Mouse (Mus musculus): ENCODE results near the gene Sox2.

Gene Sox2

DNA sequence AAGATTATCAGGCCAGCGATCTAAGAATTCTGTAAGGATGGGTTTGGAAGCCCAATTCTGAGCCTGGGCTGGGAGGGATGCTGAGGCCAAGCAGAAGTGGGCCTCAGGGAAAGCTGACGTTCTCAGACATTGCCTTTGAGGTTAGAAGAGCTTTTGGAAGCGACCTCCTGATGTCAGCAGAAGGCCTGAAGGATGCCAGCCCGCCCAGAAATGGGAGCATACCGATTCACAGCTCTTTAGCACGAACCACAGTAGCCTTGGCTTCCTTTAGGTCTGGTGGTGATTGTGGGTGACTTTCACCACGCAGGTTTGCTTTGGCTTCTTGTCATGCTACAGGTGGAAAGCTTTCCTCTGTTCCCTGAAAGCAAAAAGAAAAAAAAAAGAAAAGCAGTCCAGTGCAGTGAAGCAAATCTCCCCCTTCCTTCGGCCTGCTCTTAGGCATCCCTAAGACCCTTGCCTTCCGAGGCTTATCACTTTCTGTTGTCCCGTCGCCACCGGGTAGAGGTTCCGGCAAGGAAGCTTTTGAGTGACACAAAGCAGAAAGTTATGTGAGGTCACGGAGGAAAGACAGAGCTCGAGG lies 6.6 kb upstream of the Sox2 start:
- DNase-seq (ENCODE audit: low spot score in 2 of 2) = no peak

DNA sequence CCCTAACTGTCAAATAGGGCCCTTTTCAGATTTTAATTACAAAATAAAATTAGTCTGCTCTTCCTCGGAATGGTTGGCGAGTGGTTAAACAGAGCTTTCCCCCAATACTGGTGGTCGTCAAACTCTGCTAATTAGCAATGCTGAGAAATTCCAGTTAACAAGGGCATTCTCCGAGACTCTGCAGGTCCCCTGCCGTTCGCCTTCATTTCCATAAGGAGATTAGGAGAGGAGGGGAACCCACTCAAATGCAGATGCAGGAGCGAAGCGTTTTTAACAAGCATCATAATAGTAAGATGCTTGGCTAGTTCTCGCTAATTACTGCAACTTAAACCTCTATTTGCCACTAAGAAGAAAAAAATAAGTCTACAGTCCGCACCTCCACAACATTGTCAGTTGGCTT lies 4.0 kb upstream of the Sox2 start:
- no peak for DNase-seq (ENCODE audit: low spot score in 2 of 2)

DNA sequence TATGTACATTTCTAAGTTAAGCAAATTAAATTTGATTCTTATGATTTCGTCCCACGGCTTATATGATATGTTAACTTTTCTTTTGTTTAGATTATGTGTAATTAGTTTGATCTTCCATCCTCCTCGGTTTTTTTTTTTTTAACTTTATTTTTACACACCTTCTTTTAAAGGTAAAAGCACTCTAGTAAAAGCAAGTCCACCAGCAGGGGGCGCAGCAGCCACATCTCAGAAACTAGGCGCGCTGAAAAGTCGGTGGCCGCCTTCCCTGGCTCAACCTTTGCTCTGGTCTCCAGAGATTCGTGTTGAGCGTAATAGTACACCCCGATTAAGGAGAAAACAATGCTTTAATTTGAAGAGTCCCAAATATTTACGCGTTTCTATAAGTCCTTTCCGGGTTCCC lies 2.5 kb upstream of the Sox2 start:
- peak in 1 of 2 experiments; percentile 18 for DNase-seq (ENCODE audit: low spot score in 2 of 2)

DNA sequence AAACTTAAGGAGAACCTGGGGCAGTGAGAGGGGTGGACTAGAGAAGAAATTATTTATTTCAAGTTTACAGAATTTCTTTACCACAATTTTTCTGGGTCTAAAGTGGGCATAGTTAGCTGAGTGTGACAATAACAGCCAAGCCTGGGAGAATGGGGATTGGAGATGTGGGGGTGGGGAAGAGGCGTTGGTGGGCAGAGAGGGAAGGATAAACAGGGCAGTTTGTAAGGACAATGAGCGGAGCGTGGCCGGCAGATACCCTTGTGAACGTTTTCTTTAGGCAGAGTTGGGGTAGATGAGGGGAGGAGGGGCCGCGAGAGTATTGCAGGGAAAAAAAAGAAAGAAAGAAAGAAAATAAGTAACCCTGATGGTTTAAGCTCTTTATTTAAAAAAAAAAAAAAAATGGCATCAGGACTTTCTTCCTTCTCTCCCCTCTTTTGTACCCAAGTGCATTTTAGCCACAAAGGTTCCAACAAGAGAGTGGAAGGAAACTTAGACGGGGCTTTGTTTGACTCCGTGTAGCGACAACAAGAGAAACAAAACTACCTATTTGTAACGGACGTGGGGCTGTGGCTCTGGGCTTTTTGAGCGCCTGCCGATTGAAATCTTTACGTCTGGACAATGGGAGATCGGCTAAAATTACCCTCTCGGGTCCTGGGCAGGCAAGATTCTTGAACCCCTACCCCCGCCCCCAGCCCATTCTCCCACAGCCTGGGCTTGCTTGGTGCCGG lies 1.9 kb upstream of the Sox2 start:
- no peak for DNase-seq (ENCODE audit: low spot score in 2 of 2)

DNA sequence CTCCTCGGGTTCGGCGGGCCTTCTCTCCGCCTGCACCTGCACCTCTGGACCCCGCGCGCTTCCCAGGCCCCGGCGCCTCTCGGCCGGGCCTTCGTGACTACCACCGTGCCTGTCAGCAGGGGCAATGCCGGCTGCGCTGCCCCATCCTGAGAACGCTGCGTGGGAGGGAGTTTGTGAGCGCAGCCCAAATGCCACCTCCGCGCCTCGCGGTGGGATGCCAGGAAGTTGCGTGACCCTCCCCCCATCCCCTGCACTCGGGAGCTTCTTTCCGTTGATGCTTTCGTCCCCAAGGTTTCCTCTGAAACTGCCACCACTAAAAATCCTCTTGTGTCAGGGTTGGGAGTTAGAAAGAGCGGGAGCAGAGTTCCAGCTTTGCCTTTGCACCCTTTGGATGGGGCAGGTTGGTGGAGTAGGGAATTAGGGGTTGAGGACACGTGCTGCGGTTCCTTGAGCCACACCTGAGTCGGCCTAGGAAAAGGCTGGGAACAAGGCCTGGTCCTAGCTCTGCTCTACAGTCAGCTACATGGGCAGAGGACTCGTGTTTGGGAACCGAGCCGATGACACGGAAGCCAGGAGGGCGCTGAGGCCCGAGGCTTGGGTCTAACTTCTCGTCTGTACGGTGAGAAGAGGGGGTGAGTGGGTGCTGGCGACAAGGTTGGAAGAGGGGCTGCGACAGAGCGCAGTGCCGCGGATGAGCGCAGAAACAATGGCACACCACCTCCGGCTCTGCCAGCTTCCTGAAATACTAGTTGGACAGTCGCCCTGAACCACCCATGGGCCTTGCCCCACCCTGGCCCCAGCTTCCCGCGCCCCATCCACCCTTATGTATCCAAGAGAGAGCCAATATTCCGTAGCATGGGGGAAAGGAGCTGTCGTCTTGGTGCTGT lies 1.1 kb upstream of the Sox2 start:
- DNase-seq (ENCODE audit: low spot score in 2 of 2) = no peak

DNA sequence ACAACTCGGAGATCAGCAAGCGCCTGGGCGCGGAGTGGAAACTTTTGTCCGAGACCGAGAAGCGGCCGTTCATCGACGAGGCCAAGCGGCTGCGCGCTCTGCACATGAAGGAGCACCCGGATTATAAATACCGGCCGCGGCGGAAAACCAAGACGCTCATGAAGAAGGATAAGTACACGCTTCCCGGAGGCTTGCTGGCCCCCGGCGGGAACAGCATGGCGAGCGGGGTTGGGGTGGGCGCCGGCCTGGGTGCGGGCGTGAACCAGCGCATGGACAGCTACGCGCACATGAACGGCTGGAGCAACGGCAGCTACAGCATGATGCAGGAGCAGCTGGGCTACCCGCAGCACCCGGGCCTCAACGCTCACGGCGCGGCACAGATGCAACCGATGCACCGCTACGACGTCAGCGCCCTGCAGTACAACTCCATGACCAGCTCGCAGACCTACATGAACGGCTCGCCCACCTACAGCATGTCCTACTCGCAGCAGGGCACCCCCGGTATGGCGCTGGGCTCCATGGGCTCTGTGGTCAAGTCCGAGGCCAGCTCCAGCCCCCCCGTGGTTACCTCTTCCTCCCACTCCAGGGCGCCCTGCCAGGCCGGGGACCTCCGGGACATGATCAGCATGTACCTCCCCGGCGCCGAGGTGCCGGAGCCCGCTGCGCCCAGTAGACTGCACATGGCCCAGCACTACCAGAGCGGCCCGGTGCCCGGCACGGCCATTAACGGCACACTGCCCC lies 586 bp downstream of the Sox2 start:
- no peak for DNase-seq (ENCODE audit: low spot score in 2 of 2)

DNA sequence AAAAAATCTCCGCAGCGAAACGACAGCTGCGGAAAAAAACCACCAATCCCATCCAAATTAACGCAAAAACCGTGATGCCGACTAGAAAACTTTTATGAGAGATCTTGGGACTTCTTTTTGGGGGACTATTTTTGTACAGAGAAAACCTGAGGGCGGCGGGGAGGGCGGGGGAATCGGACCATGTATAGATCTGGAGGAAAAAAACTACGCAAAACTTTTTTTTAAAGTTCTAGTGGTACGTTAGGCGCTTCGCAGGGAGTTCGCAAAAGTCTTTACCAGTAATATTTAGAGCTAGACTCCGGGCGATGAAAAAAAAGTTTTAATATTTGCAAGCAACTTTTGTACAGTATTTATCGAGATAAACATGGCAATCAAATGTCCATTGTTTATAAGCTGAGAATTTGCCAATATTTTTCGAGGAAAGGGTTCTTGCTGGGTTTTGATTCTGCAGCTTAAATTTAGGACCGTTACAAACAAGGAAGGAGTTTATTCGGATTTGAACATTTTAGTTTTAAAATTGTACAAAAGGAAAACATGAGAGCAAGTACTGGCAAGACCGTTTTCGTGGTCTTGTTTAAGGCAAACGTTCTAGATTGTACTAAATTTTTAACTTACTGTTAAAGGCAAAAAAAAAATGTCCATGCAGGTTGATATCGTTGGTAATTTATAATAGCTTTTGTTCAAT lies 1.4 kb downstream of the Sox2 start:
- no peak for DNase-seq (ENCODE audit: low spot score in 2 of 2)

DNA sequence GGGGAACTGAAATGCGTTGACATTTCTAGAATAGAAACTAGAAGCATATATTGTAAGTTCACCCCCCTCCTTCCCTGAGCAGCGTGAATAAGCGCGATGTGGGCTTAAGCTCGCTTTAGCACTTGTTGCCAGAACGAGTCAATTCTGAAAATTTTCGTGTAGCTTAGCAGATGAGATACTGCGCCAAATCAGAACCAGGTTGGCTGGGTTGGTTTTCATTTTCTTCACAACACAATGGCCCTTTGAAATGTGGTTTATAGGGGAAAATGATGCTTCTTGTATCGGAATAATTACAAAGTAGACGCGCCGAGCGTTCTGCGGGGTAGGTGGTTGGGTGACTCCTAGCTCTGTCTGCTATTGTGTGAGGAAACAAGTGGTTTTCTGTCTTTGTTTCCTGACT lies 2.4 kb downstream of the Sox2 start:
- DNase-seq (ENCODE audit: low spot score in 2 of 2) = no peak

DNA sequence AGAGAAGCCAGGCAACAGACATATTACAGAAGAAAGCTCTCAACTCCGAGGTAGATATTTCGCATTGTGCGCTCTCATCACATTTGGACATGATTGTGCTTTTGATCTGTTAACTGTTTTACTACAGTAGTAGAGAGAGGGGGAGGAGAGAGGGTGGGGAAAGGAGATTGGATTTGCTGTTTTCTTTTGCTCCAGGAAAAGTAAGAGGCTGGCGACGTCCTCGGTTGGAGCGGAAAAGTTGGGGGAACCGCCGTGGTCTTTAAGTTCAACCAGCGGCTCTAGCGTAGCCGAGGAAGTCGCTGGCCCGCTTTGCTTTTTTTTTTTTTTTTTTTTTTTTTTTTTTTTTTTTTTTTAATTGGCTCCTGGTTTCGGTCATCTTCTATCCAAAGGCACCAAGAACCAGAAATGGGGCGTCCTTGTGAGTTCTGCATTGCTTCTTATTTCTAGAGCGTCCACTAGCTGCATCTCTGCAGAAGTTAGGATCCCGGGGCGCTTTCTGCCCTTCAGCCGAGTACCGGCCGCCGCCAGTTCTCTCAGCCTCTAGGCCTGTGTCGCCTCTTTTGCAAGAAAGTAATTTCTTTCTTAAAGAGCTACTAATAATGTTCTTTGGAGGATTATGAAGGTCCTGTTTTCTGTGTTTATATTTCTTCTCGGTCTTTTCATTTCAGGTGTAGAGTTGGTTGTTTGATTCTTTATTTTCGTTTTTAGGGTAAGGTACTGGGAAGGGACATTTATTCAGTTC lies 3.2 kb downstream of the Sox2 start:
- DNase-seq (ENCODE audit: low spot score in 2 of 2) = no peak

DNA sequence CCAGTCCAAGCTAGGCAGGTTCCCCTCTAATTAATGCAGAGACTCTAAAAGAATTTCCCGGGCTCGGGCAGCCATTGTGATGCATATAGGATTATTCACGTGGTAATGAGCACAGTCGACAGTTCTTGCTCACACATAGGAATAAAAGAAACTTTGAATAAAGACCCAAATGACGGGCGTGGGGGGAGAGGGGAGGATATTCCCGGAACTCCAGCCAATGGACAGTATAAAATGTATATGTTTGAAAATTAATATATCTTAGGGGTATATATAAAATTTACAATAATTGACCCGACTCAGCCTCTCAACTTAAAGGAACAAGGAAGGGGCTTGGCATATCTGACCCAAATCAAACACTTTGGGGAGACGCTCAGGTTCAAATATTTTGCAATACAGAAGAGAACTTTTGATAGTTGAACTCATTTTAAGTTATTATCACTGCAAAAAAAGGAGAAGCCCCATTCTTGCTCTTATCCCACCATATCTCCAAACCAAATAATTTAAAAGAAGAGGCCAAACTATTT lies 3.8 kb downstream of the Sox2 start:
- no peak for DNase-seq (ENCODE audit: low spot score in 2 of 2)

DNA sequence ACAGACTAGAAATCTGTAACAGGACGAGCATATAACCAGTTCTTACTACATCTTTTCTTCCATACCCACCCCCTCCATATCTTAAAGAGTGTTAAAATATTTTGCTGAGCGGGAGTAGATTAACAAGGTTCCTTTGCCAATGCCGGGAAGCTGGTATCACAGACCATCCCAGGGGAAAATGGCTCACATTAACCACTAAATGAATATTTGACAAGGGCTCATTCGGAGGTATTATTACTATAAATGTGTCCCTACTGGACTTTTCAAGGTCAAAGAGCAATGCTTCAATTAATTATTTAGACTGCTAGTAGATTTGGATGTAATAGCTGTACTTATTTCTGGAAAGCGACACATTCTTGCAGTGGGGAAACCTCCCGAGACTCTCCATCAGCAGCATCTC lies 4.6 kb downstream of the Sox2 start:
- no peak for DNase-seq (ENCODE audit: low spot score in 2 of 2)

DNA sequence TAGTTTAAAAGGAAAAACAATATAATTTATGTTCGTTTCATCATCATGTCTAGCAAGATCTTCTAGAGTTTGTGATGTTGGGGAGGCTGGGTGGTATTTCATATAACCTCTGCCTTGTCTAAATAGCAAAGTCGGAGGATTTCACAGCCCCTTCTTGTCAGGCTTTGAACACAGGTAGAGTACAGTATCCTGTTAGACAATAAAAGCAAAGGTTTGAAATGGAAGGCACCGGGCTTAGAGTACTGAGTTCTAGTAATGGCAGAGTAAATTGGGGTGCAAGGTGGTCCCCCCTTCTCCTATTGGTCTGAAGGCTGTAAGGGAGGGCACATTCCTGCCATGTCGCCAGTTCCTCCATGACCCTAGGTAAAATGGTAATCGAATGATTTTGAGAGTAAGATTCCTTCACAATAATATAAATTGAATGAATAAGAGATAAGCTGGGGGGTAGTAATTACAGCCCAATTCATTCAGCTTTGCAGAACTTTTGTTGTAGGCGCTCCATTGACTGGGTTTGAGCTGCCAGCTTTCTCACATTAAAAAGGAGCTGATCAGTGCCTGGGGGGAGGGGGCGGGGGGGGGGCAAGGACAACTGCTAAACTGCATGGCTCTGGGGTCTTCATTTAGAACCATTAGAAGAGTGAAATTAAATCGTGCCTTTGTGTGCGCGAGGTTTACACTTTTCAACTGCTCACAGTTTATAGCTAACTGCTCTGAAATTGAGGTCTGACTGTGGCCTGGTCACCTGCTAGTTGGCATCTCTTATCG lies 5.3 kb downstream of the Sox2 start:
- DNase-seq (ENCODE audit: low spot score in 2 of 2) = no peak

DNA sequence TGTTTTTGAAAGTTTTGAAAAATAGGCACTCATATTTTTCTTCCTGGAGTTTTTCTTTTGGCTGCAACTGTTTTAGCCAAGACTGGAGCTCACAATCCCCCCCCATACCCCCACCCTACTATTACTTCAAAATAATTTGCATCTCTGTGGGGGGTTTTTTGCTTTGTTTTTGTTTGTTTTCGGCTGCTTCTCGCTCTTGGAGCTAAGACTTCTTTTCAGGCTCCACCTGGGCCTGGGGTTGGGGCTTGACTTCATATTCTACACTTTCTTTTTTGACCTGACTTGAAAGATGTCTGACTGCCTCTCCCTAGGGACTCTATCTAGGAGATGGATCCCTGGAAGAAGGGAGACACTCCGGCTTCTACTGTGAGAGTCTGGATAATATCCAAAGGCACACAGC lies 5.9 kb downstream of the Sox2 start:
- DNase-seq (ENCODE audit: low spot score in 2 of 2) = no peak

DNA sequence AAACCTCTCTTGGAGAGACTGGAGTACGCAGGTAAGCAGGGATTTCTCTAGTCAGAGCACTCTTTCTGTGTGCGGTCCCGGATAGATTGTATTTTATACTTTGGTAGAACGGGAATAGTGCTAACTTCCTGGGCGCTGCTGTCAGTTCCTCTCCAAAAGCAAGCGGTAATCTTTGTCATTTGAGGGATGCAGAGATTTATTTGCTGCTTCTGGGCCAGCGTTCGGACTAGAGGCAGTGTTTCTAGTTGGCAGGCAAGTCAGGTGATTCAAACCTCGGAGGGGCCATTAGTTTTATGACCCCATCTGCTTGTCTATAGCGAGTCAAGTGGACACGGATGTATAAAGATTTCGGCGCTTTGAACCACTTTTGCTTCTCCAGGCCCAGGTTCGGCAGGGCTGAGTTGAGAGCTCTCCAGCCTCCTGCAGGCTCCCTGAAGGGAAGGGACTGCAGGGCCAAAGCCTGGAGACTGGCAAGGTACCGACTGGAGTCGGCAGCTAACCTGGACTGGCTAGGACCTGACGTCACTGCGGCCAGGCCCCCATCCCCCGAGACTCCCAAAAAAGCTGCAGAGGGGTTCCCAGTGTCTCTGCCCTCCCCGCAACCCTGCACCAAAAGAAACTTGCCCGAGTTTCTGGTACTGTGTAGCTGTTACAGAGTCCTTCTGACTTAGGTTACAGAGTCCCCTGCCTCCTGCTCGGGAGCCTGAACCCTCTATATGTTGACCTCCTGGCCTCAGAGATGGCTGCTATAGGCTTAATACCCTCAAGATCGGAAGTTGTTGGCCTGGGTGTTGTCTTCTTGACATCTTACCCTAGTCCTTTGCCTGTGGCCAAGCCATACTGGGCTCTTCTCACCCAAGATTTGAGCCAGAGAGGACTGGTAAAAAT lies 6.9 kb downstream of the Sox2 start:
- DNase-seq (ENCODE audit: low spot score in 2 of 2) = no peak

DNA sequence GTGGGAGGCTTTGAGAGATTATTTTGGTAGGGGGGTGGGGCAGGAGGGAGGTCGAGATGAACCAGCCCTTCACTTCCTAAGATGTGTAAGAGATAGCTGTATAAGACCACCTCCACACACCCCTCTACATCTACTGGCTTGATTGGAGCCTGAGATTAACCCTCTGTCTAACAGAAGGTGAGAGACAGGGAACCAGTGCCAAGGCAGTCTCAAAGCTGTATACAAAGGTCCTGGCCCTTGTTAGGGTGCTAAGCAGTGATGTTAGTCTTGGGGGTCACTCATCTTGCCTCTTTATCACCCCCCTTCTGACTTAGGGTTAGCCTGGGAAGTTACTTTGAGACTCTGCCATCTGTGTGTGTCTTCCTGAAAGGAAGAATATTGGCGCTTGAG lies 7.5 kb downstream of the Sox2 start:
- no peak for DNase-seq (ENCODE audit: low spot score in 2 of 2)

DNA sequence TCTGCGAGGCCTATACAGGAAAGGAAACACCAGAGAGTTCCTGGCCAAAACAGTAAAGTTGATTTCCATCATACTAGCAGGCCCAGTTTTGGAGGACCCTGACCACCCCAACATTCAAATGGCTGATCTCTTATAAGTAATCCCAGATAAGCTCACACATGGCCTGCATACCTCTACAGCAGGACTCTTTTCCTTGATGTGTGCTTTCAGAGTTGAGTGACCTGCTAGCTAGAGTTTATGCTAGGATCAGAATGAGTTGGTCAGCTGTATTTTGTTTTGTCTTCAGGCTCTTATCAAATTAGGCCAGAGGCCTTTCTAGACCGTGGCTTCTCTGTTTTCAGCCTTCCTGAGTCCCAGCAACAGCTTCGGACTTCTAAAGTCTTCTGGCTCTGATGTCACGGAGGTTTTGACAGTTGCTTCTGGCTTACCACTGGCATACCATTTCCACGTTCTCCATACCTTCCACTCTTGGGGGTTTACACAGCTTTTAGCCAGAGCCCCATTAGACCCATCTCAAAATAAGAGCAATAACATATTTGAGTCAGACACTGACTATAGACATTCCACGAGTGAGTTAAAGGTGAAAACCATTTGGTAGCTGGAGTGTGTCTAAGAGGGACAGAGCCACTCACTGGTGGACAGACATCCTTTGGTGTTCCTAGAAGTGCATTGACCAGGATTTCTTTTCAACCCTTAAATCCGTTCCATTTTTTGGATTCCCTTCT lies 8.2 kb downstream of the Sox2 start:
- DNase-seq (ENCODE audit: low spot score in 2 of 2) = no peak

DNA sequence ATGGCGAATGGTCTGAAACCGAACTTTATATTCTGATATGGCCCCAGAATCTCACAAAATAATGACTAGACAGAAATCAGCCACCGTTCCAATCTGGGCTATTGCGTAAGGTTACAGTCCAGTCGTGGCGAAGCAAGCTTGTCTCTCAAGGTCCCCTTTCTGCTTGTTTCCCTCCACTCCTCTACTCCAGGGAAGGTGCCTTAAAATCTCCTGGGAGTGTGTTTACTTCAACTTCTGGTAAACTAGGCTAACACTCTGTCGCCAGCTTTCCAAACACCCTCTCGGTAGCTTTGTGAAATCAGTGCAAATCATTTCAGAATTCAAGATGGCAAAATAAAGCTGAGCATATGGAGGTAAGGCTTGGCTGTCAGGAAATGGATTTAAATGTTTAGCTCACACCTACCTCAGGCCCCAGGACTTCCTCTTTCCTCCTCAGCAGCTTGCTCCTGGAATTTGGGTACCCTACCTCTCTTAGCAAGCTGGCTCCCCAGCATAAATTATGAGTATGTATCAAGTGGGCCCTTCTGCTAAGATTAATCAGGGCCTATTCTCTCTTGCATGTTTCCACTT lies 8.8 kb downstream of the Sox2 start:
- DNase-seq (ENCODE audit: low spot score in 2 of 2) = no peak

DNA sequence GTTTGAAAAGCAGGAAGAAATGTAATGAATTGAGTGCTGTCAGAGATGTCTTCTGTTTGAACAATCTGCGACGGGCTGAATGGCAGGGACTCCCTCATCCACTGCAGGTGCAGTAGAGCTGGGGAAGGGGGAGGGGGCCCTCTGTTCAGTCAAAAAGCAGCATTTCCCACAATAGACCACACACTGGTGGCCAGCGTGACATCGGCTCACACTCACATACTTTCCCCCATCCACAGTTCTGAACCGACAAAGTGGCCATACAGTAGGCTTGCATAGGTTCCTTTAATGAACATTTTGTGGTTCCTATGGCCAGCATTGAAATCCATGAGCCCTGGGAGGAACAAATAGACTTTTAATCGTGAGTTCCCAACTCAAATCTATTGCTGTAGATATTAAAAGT lies 9.7 kb downstream of the Sox2 start:
- DNase-seq (ENCODE audit: low spot score in 2 of 2) = no peak

Measured in spleen, postnatal 14 days (tissue).